Mouse (Mus musculus) testis, adult 2 months (tissue): ENCODE data around the gene Cdon.

ENCODE experiments used
- CTCF ChIP-seq: fragments of 200-500 bp; IDR thresholded peaks from 2 replicates; pipeline ENCODE4 v1.5.1; 2012; ENCODE audit warnings: low read depth, mild to moderate bottlenecking, inconsistent platforms, low read length, moderate library complexity; ENCODE audit not compliant: control insufficient read depth, insufficient read depth, insufficient replicate concordance
- POLR2A ChIP-seq: fragments of 200-500 bp; IDR thresholded peaks from 2 replicates; pipeline ENCODE4 v1.6.1; 2012; ENCODE audit warnings: low read depth, mild to moderate bottlenecking, inconsistent platforms, low read length, moderate library complexity; ENCODE audit not compliant: control insufficient read depth

GRCm38 (mm10) chr9:35539001-35539750 is 118.2 kb downstream of the Cdon start:
- no peak for TF ChIP-seq POLR2A
- TF ChIP-seq CTCF: no peak
